Mouse (Mus musculus) G1E (cell line): ENCODE measurements around the gene Zfp459.
"Not testable (repeated sequence)": the region's sequence is repeated elsewhere in the genome, so short reads cannot be mapped to it uniquely, and the experiment has no call there.

Experiments used
- CTCF ChIP-seq: IDR thresholded peaks from 2 replicates; pipeline ENCODE4 v1.5.1; 2012; ENCODE audit warnings: low read depth, low read length, inconsistent platforms, mixed read lengths
- GATA1 ChIP-seq: IDR thresholded peaks from 2 replicates; pipeline ENCODE4 v1.6.1; 2012; ENCODE audit warnings: borderline replicate concordance, low read length, inconsistent platforms, mixed read lengths
- GATA2 ChIP-seq: IDR thresholded peaks from 2 replicates; pipeline ENCODE4 v1.6.1; 2012; ENCODE audit warnings: low read depth, low read length, inconsistent platforms, borderline replicate concordance

- not testable (repeated sequence) for TF ChIP-seq CTCF, GATA1, GATA2
Observed at GRCm38 (mm10) chr13:67376255-67376654, 45.0 kb downstream of the Zfp459 start.
